Mouse (Mus musculus): ENCODE data around the gene Hist1h4a.
A peak's percentile ranks its signal among the peaks of the same experiment; 100 is the strongest.
"Not testable (repeated sequence)": the region's sequence is repeated elsewhere in the genome, so short reads cannot be mapped to it uniquely, and the experiment has no call there.

The Hist1h4a gene

DNA sequence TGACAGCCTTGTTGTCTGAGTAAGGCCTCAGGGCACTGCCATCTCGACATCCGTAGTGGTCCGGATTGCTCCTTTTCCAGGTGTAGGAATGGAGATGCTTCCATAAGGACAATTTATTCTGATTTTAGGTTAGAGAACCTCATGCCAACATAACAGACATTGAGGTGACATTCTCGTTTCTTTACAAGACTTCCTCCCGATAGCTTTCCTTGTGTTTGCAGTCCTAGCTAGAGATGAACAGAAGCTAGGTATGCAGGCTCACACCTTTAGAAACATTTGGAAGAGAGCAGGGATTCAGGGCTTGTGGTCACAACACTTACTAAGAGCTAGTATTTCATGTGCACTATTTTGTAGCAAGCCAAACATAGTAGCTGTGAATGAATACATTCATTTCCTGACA is 17.8 kb downstream of the Hist1h4a start:
- no peak for DNase-seq (ENCODE audit: inconsistent age in 2 of 2, low spot score in 1 of 2)

DNA sequence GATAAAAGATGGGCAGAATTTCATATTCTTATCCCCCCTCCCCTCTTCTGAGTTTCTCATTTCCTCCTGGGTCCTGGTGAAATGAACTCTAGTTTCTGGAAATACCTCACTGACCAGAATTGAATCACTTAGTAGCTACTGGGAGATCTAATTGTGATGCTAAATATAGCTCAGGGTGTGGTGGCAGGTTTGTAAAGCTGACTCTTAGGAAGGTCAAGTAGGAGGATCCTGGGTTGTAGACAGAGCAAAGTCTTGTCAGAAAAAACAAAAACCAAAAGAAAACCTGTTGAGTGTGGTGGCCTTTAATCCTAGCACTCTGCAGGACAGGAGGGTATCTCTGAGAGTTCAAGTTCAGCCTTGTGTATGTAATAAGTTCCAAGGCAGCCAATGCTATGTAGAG is 19.0 kb downstream of the Hist1h4a start:
- no peak for DNase-seq (ENCODE audit: inconsistent age in 2 of 2, low spot score in 1 of 2)

DNA sequence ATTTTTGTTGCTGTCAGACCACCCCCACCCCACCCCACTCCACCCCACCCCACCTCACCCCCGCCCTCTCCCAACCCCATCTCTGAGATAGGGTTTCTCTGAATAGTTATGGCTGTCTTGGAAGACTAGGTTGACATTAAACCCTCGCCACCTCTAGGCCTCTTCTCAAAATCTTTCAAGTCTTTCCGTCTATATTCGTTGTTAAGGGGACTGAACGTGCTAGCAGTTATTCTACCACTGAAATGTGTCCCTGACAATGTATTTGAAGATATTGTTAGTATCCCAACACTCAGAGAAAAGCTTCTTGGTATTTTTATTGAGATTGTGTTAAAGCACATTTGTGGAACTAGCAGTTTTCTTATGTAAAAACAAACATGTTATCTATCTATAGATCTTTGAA is 20.1 kb downstream of the Hist1h4a start:
- DNase-seq (ENCODE audit: inconsistent age in 2 of 2, low spot score in 1 of 2): no peak

GRCm38 (mm10) chr13:23740256-23740840 is 20.7 kb downstream of the Hist1h4a start:
- no peak for DNase-seq (ENCODE audit: inconsistent age in 2 of 2, low spot score in 1 of 2)

DNA sequence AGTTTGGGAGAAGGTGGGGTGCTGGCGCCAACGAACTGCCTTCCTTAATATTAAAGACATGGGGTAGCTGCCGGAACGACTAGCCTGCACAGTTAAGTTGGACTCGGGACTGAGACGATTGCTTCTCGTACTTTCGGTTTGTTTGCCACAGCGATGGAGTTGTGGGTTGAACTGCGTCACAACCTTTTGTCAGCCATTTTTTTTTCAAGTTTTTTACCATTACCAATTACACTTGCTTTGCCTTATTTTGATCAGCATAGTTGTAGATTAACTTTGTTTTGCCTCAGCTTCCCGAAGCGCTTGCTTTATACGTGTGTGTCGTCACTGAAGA is 21.1 kb downstream of the Hist1h4a start:
- no peak for DNase-seq (ENCODE audit: inconsistent age in 2 of 2, low spot score in 1 of 2)

GRCm38 (mm10) chr13:23739069-23739921 is 21.7 kb downstream of the Hist1h4a start:
- peak; percentile 96 to 98 for DNase-seq (ENCODE audit: inconsistent age in 2 of 2, low spot score in 1 of 2)

DNA sequence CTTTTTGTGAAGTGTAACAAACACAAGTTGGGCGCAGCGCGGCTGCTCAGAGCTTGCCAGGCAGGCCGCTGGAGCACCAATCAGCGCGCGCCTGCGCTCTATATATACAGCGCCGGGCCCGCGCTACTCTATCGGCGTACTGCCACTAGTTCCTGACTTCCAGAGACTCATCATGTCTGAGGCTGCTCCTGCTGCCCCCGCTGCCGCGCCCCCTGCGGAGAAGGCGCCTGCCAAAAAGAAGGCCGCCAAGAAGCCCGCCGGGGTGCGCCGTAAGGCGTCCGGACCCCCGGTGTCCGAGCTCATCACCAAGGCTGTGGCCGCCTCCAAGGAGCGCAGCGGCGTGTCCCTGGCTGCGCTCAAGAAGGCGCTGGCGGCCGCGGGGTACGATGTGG is 22.4 kb downstream of the Hist1h4a start, which contains the start of gene Hist1h1c:
Gene Hist1h1c, plus strand, starts transcription at position 132 of the 392 bp plus-strand sequence.
- peak; percentile 94 to 98 for DNase-seq (ENCODE audit: inconsistent age in 2 of 2, low spot score in 1 of 2)

GRCm38 (mm10) chr13:23738041-23738440 is 23.0 kb downstream of the Hist1h4a start:
- DNase-seq (ENCODE audit: inconsistent age in 2 of 2, low spot score in 1 of 2): peak in 1 of 2 experiments; percentile 57

DNA sequence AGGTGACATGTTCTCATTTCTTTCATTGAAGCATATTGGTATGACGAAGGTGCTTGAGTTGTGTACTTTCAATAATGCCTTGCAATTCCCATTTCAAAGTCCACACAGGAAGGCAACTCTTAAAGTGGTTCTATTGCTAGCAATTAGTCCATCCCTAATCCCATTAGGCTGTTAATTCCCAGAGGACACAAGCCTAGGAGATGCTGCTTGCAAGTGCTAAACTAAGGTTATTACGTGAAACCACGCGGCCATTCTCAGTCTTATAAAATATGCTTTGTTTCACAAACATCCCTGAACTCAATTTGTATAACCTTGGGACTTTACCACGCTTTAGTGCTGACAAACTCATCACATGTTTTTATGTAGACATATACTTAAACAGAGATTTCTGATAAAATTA is 23.9 kb downstream of the Hist1h4a start:
- no peak for DNase-seq (ENCODE audit: inconsistent age in 2 of 2, low spot score in 1 of 2)

- peak in 1 of 2 experiments; percentile 74 for DNase-seq (ENCODE audit: inconsistent age in 2 of 2, low spot score in 1 of 2)
Measured at GRCm38 (mm10) chr13:23732156-23732804, 28.8 kb downstream of the Hist1h4a start.

- DNase-seq (ENCODE audit: inconsistent age in 2 of 2, low spot score in 1 of 2): peak in 1 of 2 experiments; percentile 75
Measured at GRCm38 (mm10) chr13:23730479-23730878, 30.6 kb downstream of the Hist1h4a start.

GRCm38 (mm10) chr13:23729706-23730105 is 31.3 kb downstream of the Hist1h4a start:
- no peak for DNase-seq (ENCODE audit: inconsistent age in 2 of 2, low spot score in 1 of 2)

DNA sequence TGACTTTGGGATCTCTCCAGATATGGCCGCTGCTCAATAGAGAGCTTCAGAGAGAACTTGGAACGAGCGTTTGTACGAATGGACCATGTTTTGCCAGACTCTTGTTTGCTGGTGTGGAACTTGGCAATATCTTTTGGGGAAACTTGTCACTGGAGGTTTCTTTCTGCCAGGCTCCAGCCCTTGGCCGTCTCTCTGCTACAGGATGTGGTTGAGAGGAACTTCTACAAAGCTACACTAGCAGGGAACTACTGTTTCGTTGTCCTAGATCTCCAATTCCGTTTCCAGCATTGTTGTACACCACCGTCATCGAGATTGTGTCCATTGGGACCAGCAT is 31.9 kb downstream of the Hist1h4a start:
- DNase-seq (ENCODE audit: inconsistent age in 2 of 2, low spot score in 1 of 2): no peak

- no peak for DNase-seq (ENCODE audit: inconsistent age in 2 of 2, low spot score in 1 of 2)
Measured at GRCm38 (mm10) chr13:23728472-23729191, 32.4 kb downstream of the Hist1h4a start.

DNA sequence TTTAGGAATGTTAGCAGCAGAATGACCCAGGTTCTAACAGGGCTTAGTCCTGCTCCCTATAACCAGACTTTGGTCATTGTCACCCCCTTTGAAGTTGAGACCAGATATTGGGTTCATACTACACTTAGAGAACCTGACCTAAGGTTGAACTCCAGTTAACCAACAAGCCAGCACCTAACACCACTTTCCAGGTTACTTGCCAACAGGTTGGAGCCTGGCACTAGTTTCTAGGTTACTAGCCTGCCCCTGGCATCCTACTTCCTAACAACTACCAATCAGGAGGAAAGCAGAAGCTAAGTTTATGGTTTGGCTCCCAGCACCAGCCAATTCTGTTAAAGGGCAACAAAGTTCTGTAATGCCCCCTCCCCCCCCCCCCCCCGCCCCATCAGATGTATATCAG is 35.8 kb downstream of the Hist1h4a start:
- no peak for DNase-seq (ENCODE audit: inconsistent age in 2 of 2, low spot score in 1 of 2)

GRCm38 (mm10) chr13:23724239-23724638 is 36.8 kb downstream of the Hist1h4a start:
- DNase-seq (ENCODE audit: inconsistent age in 2 of 2, low spot score in 1 of 2): no peak

GRCm38 (mm10) chr13:23717593-23718245 is 43.3 kb downstream of the Hist1h4a start:
- DNase-seq (ENCODE audit: inconsistent age in 2 of 2, low spot score in 1 of 2): not testable (repeated sequence)

GRCm38 (mm10) chr13:23717176-23717575 is 43.9 kb downstream of the Hist1h4a start:
- no peak for DNase-seq (ENCODE audit: inconsistent age in 2 of 2, low spot score in 1 of 2)

DNA sequence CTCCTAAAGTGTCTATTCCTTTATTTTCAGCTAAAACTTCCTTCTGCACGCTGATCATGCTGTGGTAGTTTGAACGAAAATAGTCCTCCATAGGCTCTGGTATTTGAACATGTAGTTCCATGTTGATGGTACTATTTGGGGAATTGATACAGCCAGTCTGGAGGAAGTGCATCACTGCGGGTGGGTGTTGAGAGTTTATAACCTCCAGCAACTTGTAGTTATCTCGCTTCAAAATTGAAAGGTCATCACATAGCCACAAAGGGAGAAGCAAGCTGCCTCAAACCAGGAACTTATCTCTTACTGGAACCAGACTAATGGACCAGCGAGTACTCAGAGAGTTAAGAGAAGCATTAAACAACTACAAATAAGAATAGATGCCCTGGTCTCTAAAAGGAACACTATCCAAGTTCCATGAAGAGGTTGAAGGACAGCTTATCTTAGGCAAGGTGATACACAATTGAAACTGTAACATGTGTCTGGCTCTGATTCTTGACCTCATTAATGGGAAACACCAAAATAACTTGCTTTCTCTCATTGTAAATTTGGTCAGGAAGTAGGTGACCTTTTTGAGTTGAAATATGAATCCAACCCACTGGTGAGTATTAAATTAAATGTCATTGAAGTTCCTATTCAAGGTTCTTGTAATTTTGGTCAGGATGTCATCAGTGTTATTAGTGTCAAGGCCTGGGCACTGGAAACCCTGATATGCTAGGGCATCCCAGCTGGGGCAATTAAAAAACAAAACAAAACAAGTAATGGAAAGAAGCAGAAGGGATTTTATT is 44.6 kb downstream of the Hist1h4a start:
- peak in 1 of 2 experiments; percentile 66 for DNase-seq (ENCODE audit: inconsistent age in 2 of 2, low spot score in 1 of 2)
